Comparison of ENCODE assay signal across 10 mouse cellular contexts in the genomic region with DNA sequence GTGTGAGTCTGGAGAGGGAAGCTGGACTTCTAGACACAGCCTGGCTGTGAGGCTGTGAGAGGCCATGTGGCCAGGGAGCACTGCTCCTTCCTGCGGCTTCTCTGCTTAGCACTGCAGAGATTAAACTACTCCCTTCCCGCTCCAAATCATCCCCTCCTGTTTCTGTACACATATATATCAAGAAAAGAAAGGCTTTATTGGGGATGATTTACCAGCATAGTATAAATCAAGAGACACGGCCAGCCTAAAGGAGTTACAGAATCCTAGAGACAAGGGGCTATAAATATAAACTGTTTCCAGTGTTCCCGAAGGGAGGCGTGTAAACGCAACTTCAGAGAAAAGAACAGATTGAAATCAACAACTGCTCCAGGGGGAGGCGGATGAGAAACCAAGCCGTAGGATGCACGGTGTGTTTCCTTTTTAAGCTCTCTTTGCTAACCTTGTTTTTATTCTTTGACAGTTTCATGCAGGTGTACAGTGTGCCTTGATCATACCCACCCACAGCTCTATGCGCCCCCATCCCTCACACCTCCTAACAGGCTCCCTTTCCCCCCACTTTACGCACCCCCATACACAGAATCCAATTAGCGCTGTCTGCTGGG. TPM values are rescaled to one million over a fixed set of nuclear protein-coding genes. Genes with fewer than 3 reads are reported as not detected.
A peak's percentile ranks its signal among the peaks of the same experiment; 100 is the strongest.
DNase-seq lines count a peak whose midpoint lies in the region; ATAC-seq and TF ChIP-seq lines count a peak whose summit lies in the region.
"Had no signal": no experiment of that assay in that cellular context is flagged by ENCODE, and none has a peak within 500 bp of the region (broad histone marks: within the 10 kb centered on the region; RNA-seq: fewer than 3 reads in every experiment).

No protein-coding gene starts in this region.

- no peak for ATAC-seq in megakaryocyte, adult 5-6 weeks (ENCODE audit: poor library complexity, severe bottlenecking)

- no peak for TF ChIP-seq CTCF in gastrocnemius, adult 2 months (IDR thresholded peaks at IDR 0.05)
- TF ChIP-seq CTCF in left cerebral cortex, adult 2 months (IDR thresholded peaks at IDR 0.05): no peak

- H3K4me3 ChIP-seq in gastrocnemius, adult 2 months: no peak overlapping the region
- H3K4me3 ChIP-seq in left cerebral cortex, adult 2 months: no peak overlapping the region

- peak overlapping the region; percentile 20; the same call in 1 of the 2 replicates for H3K27ac ChIP-seq in gastrocnemius, adult 2 months
- H3K27ac ChIP-seq in left cerebral cortex, adult 2 months: peak overlapping the region; percentile 50; the same call in 1 of the 2 replicates

- intact Hi-C loops in gastrocnemius, adult 2 months (cut with DNase I): no loop called here
- intact Hi-C loops in left cerebral cortex, postnatal 4 days (cut with DNase I): no loop called here
- intact Hi-C loops in left cerebral cortex, adult 2 months (cut with DNase I): loop anchor here (2.0 kb wide), 1 partner anchor 94 kb away; a partner anchor contains a TSS

- no peak for DNase-seq in gastrocnemius, adult 2 months
- no peak for DNase-seq in gastrocnemius, adult 18-20 months (ENCODE audit: low spot score)
- peak; percentile 32 for DNase-seq in left cerebral cortex, adult 11 months (ENCODE audit: low spot score)
- no peak for DNase-seq in left cerebral cortex, postnatal 4 days
- peak; percentile 29 to 48 for DNase-seq in left cerebral cortex, adult 2 months (ENCODE audit: extremely low spot score in 1 of 2, low spot score in 2 of 2)
- peak; percentile 61 for DNase-seq in right cerebral cortex, postnatal 25 days
- DNase-seq in thymus, postnatal 0 days (ENCODE audit: low spot score): no peak
- DNase-seq: cerebellum, adult 9-11 months; kidney, adult 8-10 months had no signal

RNA-seq across cellular contexts. Expression of a gene that starts 47.4 kb away (rescaled TPM):
- not detected for total RNA-seq in gastrocnemius, adult 2 months (2021)
- under 1 TPM in 1 of 2 experiments, not detected in 1; 0.19 TPM for total RNA-seq in gastrocnemius, adult 18-20 months (2021)
- under 1 TPM; 0.48 to 0.88 TPM for total RNA-seq in left cerebral cortex, postnatal 4 days (2021)
- total RNA-seq in left cerebral cortex, adult 2 months (2021): 1 to 10 TPM; 1.1 to 1.4 TPM
- total RNA-seq in megakaryocyte, adult 5-6 weeks (2015): 0.58 TPM in 1 of 2 replicates, not detected in the other
- total RNA-seq in megakaryocyte, adult 5-6 weeks (2017): 0.18 TPM in 1 of 2 replicates, not detected in the other
- 0.26 and 0.32 TPM in 2 replicates for polyA plus RNA-seq in thymus, postnatal 0 days (2015; fragmentation: Nextera tagmentation; extraction: Ambion mirVana)

Comparison
In these comparisons a context has a peak if more than half of its experiments do, and no peak if none do; other contexts are left out.
1. DNase-seq: peak in left cerebral cortex, adult 11 months (single experiment), left cerebral cortex, adult 2 months (2 of 2) and right cerebral cortex, postnatal 25 days (single experiment); none in gastrocnemius, adult 2 months (single experiment), gastrocnemius, adult 18-20 months (single experiment), left cerebral cortex, postnatal 4 days (single experiment) and thymus, postnatal 0 days (single experiment).